Mouse (Mus musculus): Measurements from ENCODE around the gene Elob. TPM values are rescaled to one million over a fixed set of nuclear protein-coding genes. Genes with fewer than 3 reads are reported as not detected.

Elob gene
- polyA plus RNA-seq, 1 experiment, result 852 TPM

DNA sequence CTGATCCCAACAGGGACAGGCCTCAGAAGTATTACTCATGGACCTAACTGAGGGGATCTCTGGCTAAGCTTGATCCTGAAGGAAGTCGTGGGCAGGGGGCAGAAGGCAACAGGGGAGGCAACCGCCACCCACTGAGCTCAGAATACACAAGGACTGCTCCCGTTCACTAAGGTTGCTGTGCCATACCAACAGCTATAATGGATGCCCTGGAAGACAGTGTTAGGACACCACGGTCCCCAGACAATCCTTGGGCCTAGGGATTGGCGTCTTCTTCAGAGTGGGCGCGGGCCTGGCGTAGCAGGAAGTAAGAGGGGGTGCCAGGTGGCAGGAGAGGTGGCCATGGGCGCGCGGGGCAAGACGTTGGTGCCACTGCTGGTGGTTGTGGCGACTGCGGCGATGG is 38.8 kb upstream of the Elob start, which contains the start of gene Prss21:
Gene Prss21, plus strand, starts transcription at position 301 of the 400 bp plus-strand sequence.
- Histone ChIP-seq H3K4me3 (ENCODE audit: insufficient read depth, poor library complexity, severe bottlenecking) (no peak within 1 kb of the TSS), H3K36me3 (ENCODE audit: control insufficient read depth, insufficient read depth) (no peaks in the 10 kb centered on the region), H3K27me3 (ENCODE audit: control insufficient read depth, insufficient read depth, insufficient read length) (peaks cover 16% of the 10 kb centered on the region), H3ac (ENCODE audit: control insufficient read depth, insufficient read length, low read depth) (no peak within 1 kb of the TSS), H3K79me2 (ENCODE audit: control insufficient read depth, insufficient read depth) (no peaks in the 10 kb centered on the region), H3K79me3 (ENCODE audit: low read depth) (no peaks in the 10 kb centered on the region)
- TF ChIP-seq CEBPB (IDR thresholded peaks at IDR 0.05; ENCODE audit: low read depth) (no peak), USF1 (IDR thresholded peaks at IDR 0.05; ENCODE audit: low read depth) (no peak), MYOG (IDR thresholded peaks at IDR 0.05; ENCODE audit: control insufficient read depth, extremely low read depth, insufficient read length) (no peak), FOSL1 (IDR thresholded peaks at IDR 0.05; ENCODE audit: insufficient read depth, low read length, poor library complexity, severe bottlenecking) (no peak), CTCF (IDR thresholded peaks at IDR 0.05; ENCODE audit: control insufficient read depth, insufficient read depth, insufficient read length) (no peak)

DNA sequence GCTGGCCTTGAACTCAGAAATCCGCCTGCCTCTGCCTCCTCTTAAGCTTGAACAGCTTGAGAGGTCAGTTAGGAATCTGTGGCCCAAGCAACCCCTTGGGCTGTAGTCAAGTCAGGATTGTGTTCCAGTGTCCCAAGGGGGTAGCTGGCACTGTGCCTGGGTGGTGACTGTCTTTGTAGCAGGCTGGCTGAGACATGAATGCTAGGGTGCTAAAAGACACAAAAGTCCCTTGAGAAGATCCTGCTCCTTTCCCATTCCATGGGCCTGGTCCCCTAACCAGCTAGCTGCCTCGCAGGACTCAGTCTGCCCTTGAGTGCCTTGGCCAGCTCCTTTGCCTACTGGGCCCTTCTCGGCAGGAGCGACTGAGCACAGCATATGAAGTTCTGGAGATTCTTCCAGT is 34.0 kb upstream of the Elob start:
- H3K27me3 ChIP-seq (ENCODE audit: control insufficient read depth, insufficient read depth, insufficient read length), result peaks cover 3% of the 10 kb centered on the region
- no peaks in the 10 kb centered on the region for H3K36me3 ChIP-seq (ENCODE audit: control insufficient read depth, insufficient read depth)
- no peaks in the 10 kb centered on the region for H3K79me2 ChIP-seq (ENCODE audit: control insufficient read depth, insufficient read depth)
- H3K4me3 ChIP-seq (ENCODE audit: insufficient read depth, poor library complexity, severe bottlenecking), result no peak overlapping the region
- H3ac ChIP-seq (ENCODE audit: control insufficient read depth, insufficient read length, low read depth), result no peak overlapping the region
- H3K79me3 ChIP-seq (ENCODE audit: low read depth), result no peaks in the 10 kb centered on the region
- no peak for TF ChIP-seq USF1 (IDR thresholded peaks at IDR 0.05; ENCODE audit: low read depth)
- TF ChIP-seq FOSL1 (IDR thresholded peaks at IDR 0.05; ENCODE audit: insufficient read depth, low read length, poor library complexity, severe bottlenecking), result no peak
- TF ChIP-seq MYOD1 (IDR thresholded peaks at IDR 0.05; ENCODE audit: control insufficient read depth, insufficient read length, low read depth), result no peak
- TF ChIP-seq CEBPB (IDR thresholded peaks at IDR 0.05; ENCODE audit: low read depth), result no peak
- no peak for TF ChIP-seq CTCF (IDR thresholded peaks at IDR 0.05; ENCODE audit: control insufficient read depth, insufficient read depth, insufficient read length)

DNA sequence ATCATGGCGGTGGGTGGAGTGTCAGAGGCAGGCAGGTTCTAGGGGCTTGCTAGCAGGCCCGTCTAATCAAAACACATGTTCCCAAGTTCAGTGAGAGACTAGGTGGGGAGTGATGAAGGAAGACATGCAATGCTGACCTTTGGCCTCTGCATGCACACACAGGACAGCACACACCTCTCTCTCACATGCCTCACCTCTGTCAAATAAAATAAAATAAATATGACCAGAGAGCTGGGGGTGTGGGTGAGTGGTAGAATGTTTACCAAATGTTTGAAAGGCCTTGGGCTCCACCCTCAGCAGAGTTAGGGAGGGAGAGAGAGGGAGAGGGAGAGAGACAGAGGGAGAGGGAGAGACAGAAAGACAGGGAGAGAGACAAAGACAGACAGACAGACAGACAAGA is 29.0 kb upstream of the Elob start:
- Histone ChIP-seq H3K36me3 (ENCODE audit: control insufficient read depth, insufficient read depth) (no peaks in the 10 kb centered on the region), H3K27me3 (ENCODE audit: control insufficient read depth, insufficient read depth, insufficient read length) (no peaks in the 10 kb centered on the region), H3K4me3 (ENCODE audit: insufficient read depth, poor library complexity, severe bottlenecking) (no peak overlapping the region), H3K79me2 (ENCODE audit: control insufficient read depth, insufficient read depth) (no peaks in the 10 kb centered on the region), H3ac (ENCODE audit: control insufficient read depth, insufficient read length, low read depth) (no peak overlapping the region), H3K79me3 (ENCODE audit: low read depth) (no peaks in the 10 kb centered on the region)
- no peak for TF ChIP-seq MYOD1 (IDR thresholded peaks at IDR 0.05; ENCODE audit: control insufficient read depth, insufficient read length, low read depth)
- TF ChIP-seq USF1 (IDR thresholded peaks at IDR 0.05; ENCODE audit: low read depth), result no peak
- TF ChIP-seq MAX (IDR thresholded peaks at IDR 0.05), result no peak
- no peak for TF ChIP-seq FOSL1 (IDR thresholded peaks at IDR 0.05; ENCODE audit: insufficient read depth, low read length, poor library complexity, severe bottlenecking)

DNA sequence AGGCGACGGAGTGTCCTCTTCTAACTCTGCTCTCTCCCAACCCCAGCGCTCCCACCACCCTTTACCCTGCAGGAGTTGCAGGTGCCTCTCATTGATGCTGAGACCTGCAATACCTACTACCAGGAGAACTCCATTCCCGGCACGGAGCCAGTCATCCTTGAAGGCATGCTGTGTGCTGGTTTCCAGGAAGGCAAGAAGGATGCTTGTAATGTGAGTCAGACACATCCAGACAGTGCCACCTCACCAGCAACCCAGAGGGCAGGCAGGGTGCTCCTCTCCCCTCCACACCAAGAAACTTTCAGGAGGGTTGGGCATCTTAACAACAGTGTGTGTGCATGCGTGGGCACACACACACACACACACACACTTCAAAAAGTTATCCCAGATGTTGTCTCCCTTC is 28.3 kb upstream of the Elob start:
- Histone ChIP-seq H3K79me2 (ENCODE audit: control insufficient read depth, insufficient read depth) (no peaks in the 10 kb centered on the region), H3K4me3 (ENCODE audit: insufficient read depth, poor library complexity, severe bottlenecking) (no peak overlapping the region), H3K79me3 (ENCODE audit: low read depth) (no peaks in the 10 kb centered on the region), H3K36me3 (ENCODE audit: control insufficient read depth, insufficient read depth) (no peaks in the 10 kb centered on the region), H3ac (ENCODE audit: control insufficient read depth, insufficient read length, low read depth) (no peak overlapping the region), H3K27me3 (ENCODE audit: control insufficient read depth, insufficient read depth, insufficient read length) (no peaks in the 10 kb centered on the region)
- no peak for TF ChIP-seq USF1 (IDR thresholded peaks at IDR 0.05; ENCODE audit: low read depth)
- TF ChIP-seq CEBPB (IDR thresholded peaks at IDR 0.05; ENCODE audit: low read depth), result no peak
- no peak for TF ChIP-seq MYOD1 (IDR thresholded peaks at IDR 0.05; ENCODE audit: control insufficient read depth, insufficient read length, low read depth)
- TF ChIP-seq MAX (IDR thresholded peaks at IDR 0.05), result no peak
- no peak for TF ChIP-seq MYOG (IDR thresholded peaks at IDR 0.05; ENCODE audit: control insufficient read depth, extremely low read depth, insufficient read length)
- no peak for TF ChIP-seq FOSL1 (IDR thresholded peaks at IDR 0.05; ENCODE audit: insufficient read depth, low read length, poor library complexity, severe bottlenecking)
- no peak for TF ChIP-seq CTCF (IDR thresholded peaks at IDR 0.05; ENCODE audit: control insufficient read depth, insufficient read depth, insufficient read length)

DNA sequence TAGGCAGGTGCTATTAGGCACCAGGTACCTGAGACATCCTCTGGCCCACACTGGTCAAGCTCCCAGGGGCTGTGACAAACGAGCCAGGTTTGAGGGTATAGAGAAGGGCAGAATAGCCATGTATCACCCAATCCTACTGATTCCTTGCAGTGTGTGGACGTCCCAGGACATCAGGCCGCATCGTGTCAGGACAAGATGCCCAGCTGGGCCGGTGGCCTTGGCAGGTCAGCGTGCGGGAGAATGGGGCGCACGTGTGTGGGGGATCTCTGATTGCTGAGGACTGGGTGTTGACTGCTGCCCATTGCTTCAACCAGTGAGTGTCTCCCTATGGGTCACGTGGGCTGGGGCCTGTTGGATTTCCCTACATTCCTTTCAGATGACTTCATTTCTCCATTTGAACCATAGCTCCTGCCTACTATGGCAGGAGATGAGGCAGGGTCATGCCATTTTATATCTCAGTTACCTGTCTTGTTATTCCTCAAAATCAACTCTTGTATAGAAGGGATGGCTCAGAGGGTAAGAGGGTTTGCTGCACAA is 25.4 kb upstream of the Elob start:
- Histone ChIP-seq H3K36me3 (ENCODE audit: control insufficient read depth, insufficient read depth) (no peaks in the 10 kb centered on the region), H3K79me3 (ENCODE audit: low read depth) (no peaks in the 10 kb centered on the region), H3K79me2 (ENCODE audit: control insufficient read depth, insufficient read depth) (no peaks in the 10 kb centered on the region), H3ac (ENCODE audit: control insufficient read depth, insufficient read length, low read depth) (no peak overlapping the region), H3K4me3 (ENCODE audit: insufficient read depth, poor library complexity, severe bottlenecking) (no peak overlapping the region), H3K27me3 (ENCODE audit: control insufficient read depth, insufficient read depth, insufficient read length) (no peaks in the 10 kb centered on the region)
- no peak for TF ChIP-seq MYOD1 (IDR thresholded peaks at IDR 0.05; ENCODE audit: control insufficient read depth, insufficient read length, low read depth)
- no peak for TF ChIP-seq MAX (IDR thresholded peaks at IDR 0.05)
- TF ChIP-seq MYOG (IDR thresholded peaks at IDR 0.05; ENCODE audit: control insufficient read depth, extremely low read depth, insufficient read length), result no peak
- TF ChIP-seq CTCF (IDR thresholded peaks at IDR 0.05; ENCODE audit: control insufficient read depth, insufficient read depth, insufficient read length), result no peak
- TF ChIP-seq USF1 (IDR thresholded peaks at IDR 0.05; ENCODE audit: low read depth), result peak; percentile 91

DNA sequence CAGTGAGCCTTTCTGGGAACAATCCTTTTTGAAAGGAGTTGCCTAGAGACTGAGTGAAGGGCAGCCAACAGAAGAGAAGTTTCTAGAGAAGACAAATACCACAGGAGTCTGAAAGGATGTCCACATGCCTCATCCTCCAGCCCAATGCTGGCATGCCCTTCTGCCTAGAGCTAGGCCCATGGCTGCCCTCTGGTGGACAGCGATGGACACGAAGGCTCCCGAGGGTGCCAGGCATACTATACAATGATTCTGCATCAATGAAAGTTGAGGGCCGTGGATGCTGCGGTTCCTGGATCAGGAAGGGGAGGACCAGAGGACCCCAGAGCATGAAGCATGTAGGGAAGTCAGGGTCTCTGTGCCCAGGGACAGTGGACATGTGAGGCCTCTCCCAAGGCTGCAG is 24.4 kb upstream of the Elob start:
- TF ChIP-seq CTCF (IDR thresholded peaks at IDR 0.05; ENCODE audit: control insufficient read depth, insufficient read depth, insufficient read length), result peak; percentile 57
- no peak for TF ChIP-seq MYOG (IDR thresholded peaks at IDR 0.05; ENCODE audit: control insufficient read depth, extremely low read depth, insufficient read length)
- no peak for TF ChIP-seq USF1 (IDR thresholded peaks at IDR 0.05; ENCODE audit: low read depth)
- Histone ChIP-seq H3K36me3 (ENCODE audit: control insufficient read depth, insufficient read depth) (no peaks in the 10 kb centered on the region), H3K79me3 (ENCODE audit: low read depth) (no peaks in the 10 kb centered on the region)

More for the DNA sequence above, 24.4 kb upstream of the Elob start:
- Histone ChIP-seq H3K4me3 (ENCODE audit: insufficient read depth, poor library complexity, severe bottlenecking) (no peak overlapping the region), H3K27me3 (ENCODE audit: control insufficient read depth, insufficient read depth, insufficient read length) (no peaks in the 10 kb centered on the region), H3ac (ENCODE audit: control insufficient read depth, insufficient read length, low read depth) (no peak overlapping the region), H3K79me2 (ENCODE audit: control insufficient read depth, insufficient read depth) (no peaks in the 10 kb centered on the region)
